Mouse (Mus musculus) T-cell, adult 2 months (primary cell): ENCODE measurements around the gene Hmgn3.
"Not testable (repeated sequence)": the region's sequence is repeated elsewhere in the genome, so short reads cannot be mapped to it uniquely, and the experiment has no call there.

Experiments used
- DNase-seq: peaks from one replicate; pipeline ENCODE4 v3.0.0; 2022; ENCODE audit warnings: low spot score

The Hmgn3 gene

DNA sequence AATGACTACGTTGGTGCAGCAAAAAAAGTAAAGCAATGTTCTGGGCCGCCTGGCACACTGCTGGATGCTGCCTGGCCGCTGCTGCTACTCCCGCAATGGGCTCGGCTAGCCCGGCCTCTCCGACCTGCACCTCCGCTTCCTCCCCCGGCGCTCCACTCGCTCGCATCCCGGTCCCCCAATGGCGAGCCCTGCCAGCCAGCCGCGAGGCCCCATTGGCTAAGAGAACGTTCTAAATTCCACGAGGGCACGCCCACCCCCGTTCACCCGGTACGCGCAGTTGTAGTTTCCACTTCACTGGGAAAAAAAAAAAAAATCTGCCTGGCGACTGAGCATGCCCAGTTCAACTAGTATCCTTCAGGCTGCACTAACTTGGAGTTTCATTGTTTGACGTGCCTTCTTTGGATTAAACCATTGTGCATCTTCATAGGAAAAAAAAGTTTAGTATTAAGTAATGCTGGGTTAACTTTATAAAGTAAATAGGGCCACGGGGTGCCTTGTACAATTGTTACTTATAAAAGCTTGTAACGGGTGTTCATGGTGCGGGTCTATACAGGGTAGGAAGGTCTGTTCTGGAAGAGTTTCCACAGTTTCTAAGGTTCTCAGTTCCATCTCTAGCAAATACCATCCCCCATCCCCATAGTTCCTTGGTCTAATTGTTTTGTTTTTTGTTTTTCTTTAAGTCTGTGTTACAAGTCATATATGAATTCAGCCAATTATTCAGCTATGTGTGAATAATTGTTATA is at the start of gene Hmgn3:
Hmgn3 (minus strand) TSS at position 240 of the 743 bp plus-strand sequence.
- no peak for DNase-seq

DNA sequence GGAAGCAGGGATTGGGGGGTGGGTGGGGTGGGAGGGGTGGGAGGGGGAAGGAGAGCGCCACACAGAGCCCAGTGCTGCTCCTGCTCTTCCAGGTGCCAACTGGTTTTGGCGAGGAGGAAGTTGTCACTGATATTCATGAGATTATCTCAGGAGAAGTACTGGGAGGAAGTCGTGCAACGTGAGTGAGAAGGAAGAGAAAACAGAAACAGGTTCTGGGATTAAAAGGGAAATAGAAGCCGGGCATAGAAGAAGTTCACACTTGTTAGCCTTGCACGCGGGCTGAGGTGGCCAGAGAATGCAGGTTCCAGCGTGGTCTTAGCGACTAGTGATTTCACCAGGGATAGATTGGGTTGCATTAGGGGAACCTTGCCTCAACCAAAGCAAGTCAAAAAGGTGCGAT is 49.3 kb upstream of the Hmgn3 start:
- DNase-seq: no peak

DNA sequence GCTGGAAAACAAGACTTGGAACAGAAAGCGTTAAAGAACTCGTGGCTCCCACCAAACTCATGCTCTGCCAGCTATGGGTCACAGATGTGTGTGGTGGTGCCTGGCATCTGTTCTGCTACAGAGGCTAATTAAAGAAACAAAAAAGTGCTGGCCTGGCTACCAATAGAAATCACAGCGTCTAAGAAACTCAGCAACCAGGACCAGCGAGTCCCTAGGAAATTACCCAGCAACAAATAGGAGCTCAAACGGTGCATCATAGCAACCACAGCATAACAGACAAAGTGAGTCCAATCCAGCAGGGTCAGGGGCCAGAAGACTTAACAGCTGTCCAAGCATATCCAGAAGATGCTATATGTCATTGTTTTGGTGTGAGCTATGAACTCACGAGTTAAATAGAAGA is 48.5 kb upstream of the Hmgn3 start:
- DNase-seq: no peak

DNA sequence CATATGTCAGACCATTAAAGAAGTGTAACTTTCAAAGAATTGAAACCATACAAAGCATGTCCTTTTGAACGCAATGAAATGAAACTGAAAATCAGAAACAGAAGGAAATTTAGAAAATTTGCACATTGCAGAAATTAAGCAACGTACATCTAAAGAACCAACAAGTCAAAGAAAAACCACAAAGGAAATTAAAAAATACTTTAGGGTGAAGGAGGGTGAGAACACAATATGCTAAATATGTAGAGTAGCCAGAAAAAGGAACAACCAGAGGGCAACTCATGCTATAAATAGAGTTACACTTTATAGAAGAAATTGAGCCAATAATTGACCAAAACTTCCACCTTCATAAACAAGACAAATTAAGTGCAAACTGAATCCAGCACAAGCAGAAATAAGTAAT is 41.3 kb upstream of the Hmgn3 start:
- DNase-seq: no peak

DNA sequence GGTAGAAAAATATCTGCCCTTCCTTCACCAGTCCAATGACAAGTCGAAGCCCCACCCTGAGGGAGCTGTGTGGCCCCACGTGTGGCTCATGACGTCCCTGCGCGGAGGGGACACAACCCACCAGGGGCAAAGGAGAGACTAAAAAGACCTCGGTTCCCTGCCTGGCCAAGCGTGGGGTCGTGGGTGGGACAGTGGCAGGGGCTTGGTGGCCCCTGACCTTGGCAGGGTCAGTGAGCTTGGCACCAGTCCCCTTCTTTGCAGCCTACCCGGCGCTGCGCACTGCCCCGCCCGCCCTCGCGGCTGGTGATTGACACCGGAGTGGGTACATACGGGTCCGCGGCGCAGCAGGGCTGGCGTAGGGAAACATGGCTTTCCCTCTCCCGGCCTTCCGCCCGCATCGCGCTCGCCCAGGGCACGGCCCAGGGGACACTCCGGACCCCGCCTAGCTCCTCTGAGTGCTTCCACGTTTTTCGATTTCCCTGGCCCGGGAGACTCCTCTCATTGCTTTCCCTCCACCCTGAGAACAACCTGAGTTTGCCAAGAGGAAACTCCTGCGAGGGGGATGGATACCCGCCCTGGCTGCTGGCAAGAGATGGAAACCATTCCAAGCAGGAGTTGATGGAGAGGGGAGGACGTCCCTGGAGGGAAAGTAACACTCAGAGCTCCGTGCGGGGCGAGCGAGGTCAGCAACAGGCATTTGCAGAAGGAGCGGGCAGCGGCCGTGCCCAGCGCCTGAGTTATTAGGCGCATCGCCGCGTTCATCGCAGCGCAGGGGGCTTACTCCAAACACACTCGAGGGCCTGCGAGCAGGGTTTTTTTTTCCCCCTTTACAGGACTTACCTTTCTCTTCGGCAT is 667 bp downstream of the Hmgn3 start:
- DNase-seq: no peak

DNA sequence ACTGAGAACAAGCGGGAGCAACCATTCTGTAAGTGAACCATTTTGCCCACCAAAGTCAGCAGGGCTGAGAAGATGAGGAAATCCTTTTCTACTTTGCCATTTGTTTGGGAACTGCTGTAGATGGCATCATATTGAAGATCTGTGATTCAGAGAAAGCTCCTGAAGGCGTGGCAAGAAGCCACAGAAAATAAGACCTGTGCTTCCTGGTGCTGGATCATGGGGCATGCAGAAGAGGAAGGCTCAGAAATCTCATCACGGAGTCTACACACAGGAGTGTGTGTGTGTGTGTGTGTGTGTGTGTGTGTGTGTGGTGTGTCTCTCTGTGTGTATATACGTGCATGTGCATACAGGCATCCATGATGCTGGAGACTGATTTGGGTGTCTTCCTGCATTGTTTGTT is 16.7 kb downstream of the Hmgn3 start:
- no peak for DNase-seq

DNA sequence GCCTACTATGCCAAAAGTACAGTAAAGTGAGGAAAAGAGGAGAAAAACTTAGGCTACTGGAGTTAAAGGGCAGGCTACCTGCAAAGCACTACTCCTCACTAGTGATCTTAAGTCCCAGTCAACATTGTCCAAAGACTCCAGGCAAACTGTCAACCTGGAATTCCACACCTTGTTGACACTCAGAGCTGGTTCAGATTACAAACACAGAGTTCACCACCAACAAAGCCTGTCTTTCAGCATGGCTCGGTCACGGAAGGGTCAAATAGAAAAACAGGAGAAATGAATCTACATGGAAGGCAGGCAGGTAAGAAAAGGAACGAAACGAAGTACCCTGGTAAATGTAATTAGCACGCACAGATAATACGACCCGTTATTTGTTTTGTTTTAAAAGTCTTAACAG is 18.6 kb downstream of the Hmgn3 start:
- no peak for DNase-seq

DNA sequence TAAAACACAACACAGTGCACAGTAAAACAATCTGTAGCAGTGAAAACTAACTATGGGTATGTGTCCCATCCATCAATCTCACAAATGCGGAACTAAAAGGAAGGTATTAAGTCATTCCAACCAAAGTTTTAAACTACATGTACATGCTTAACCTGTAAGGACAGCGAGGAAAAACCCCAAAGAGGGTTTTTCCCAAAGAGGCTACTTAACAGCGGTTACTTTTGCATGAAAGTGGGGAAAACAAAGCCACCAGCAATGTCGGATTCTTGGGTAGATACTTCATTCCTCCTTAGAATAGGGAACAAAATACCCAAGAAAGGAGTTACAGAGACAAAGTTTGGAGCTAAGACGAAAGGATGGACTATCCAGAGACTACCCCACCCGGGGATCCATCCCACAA is 20.0 kb downstream of the Hmgn3 start:
- DNase-seq: not testable (repeated sequence)

DNA sequence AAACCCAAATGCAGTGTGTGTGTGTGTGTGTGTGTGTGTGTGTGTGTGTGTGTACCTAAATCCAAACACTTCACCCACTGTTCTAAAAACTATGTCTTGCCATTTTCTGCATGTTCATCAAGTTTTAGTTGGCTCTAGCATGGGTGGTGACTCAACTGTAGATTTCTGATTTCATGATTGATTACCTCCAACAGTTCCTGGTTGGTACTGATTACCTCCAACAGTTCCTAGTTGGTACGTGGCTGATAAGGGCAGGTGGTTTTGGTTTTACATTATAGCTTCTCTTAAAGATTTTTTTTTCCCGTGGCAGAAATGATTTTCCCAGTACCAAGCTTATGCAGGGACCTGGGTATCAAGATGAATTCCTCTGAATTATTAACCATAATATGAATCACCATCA is 27.3 kb downstream of the Hmgn3 start:
- DNase-seq: no peak

DNA sequence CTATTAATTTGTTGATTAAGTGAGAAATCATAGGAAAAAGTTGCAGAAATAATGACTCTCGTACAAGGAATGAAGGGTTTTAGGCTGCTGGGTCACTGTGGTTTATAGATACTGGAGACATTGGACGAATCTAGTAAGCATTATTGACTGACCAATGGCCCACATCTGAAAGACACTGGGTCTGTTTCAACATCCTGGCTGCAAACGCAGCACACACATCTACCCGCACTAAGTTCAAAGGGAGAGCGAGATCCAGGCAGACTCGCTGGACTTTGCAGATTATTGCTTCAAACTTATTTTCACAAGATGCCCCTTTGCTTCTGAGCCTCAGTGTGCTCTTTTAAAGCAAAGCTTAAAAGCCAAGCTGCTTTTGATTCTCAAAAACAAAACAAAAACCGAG is 29.0 kb downstream of the Hmgn3 start:
- DNase-seq: no peak

DNA sequence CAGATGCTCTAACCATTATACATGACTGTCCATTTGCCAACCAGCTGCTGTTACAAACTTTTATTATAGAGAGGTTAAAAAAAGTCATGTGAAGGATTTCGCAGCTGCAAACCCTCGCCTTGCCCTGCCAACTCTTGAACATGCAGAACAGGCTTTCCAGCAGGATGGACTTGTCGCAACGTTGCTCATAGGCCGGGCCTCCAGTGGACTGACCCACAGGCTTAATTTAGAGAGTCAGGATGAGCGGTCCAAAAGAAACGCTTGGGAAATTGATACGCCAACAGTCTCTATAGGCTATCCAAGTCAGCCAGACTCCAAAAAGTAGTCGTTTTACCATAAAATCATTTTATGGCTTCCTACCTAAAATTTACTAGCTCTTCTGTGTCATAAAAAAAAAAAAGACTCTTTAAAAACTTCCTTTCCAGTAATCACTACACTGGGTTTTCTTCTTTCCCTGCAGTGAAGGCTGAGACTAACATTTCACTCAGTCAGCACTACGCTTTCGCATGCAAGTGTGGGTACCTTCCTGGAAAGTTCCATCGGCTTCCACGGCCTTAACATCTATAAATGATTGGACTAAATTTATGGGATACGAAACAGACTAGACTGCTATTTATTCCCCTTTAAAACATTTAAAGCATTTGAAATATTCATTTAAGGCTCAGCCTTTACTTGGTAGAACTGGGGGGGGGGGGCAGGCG is 29.6 kb downstream of the Hmgn3 start:
- no peak for DNase-seq

DNA sequence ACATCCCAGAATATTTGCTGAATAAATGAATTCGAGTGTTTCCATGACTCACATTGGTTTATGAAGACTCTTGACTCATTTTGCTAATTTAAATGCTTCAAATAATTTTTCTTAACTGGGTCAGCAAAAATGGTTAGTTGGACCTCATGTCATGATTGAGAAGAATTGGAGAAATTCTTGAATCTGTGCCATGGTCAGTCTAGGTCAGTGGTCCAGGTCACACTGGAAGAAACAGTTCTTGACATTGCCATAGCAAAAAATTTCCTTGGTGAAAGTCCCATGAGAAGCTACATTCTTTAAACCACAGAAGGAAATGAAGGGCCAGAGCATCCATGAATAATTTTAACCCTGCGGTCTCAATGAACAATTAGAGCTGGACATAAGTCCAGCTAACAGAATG is 30.8 kb downstream of the Hmgn3 start:
- DNase-seq: no peak

DNA sequence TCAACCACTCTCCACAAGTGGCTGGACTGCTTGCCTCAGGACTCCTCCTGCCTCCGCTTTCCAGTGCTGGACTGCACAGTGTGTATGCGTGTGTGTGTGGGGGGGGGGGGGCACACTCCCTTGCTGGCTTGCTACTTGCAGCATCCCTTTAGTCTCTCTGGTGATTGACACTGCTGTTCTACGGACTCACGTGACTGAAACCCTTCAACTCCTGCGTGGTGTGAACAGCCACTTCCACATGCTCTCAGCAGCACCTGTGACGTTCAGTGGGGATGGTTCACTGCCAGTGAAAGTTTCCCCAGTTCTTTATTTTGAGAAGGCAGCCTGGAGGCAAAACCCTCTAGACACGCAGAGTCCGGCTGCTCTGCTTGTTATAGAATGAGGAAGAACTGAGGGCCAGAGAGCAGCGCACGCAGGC is 32.7 kb downstream of the Hmgn3 start:
- no peak for DNase-seq

DNA sequence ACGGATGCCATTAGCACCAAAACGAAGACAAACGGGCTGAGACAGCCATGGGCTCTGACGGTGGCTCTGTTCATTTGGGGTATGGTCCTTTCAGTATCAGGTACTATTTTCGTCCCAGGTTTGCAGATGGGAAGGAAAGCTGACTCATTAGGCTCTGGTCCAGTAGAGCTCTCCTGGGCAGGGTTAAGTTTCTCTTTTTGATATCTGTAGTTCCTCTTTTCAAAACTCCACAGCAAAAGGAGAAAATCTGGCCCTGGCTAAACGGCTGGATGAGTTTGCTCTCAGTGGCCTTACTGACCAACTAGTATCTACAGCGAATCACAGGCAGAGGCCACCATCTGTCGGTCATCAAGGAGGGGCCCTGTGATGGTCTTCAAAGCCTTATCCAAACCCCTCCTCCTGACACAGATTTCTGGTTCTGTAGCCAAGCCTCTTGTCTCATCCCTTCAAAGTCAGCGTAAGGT is 34.1 kb downstream of the Hmgn3 start:
- DNase-seq: no peak

DNA sequence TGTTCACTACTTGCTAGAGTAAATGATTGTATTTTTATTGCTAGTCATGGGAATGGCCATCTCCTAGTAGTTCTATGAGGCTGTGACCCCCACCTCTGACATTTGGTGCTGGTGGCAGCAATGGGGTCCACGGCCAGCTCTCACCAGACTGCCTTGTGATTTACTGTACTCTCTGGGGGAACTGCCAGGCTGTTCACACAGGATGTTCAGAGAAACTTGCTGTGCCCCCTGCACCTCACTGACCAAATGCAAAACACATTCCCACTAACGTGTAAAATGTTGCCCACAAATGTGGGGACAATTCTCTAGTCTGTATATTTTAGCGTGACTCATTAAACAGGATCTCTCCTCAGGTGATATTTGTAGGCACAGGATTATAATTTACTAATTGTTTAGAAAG is 34.7 kb downstream of the Hmgn3 start:
- no peak for DNase-seq

DNA sequence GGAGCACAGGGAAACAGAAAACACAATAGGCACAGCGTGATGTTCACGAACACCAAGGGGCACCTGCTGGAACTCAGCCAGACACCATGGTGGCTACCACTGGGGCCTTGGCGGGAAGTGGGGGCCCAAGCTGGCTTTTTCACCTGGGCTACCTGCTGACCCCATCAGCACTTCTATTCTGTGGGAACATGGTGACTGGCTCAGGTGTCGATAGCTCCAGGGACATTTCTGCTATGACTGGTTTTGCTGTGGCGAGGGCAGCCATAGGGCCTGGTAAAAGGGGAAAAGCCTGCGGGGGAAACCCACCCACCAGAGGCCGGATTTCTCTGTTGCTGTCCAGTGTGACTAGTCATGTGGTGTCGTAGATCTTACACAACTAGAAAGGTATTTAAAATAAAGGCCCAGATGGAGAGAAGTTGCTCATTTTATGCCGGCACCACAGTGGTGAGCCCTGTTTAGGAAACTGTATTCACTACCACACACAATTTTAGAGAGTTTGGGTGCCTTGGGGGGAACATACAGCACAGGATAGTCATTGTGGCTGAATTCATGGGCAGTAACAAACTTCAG is 35.3 kb downstream of the Hmgn3 start:
- DNase-seq: no peak

DNA sequence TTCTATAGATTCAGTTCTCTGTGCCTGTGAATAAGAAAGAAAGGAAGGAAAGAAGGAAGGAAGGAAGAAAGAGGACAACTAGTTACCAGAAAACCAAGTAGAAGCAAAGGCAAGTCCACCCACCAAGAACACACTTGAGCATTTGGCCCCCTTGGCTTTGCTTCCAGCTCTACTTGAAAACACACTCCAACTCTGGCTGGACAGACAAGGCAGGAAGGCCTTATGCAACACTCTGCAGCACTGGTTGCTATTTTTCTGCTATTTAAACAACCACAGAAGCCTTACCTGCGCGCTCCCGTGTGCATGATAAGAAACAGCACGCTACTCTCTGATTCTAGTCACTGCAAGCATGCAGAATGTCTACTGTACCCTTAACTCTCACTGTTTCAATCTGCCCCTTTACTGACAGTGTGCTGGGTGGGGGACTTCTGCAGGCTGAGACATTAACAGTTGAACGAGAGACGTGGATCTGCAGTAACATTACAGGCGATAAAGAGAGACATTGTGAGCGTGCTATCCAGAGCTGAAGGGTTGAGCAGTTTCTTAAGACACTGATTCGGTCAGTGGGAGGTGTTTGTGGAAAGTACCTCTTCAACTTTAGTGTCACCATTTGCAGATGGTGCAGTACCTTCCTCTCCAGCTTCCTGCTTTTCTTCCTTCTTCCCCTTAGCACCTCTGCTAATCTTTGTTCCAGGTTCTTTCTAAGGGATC is 35.9 kb downstream of the Hmgn3 start:
- DNase-seq: no peak

DNA sequence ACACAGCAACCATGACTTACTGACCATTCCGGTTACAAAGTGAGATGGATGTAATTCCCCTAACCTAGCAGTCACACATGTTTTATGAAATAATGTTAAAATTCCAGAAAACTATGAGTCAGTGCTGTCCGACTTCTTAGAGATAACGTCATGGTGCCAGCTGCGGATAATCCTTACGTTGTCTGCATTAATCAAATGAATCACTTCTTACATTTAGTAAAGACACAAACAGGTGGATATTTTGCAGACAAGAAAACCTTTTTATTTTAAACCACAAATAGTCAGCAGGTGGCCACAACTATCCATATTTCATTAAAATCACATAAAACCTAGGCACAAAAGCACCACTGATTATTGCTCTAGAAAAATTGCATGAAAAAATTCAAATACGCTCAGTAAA is 36.8 kb downstream of the Hmgn3 start:
- no peak for DNase-seq

DNA sequence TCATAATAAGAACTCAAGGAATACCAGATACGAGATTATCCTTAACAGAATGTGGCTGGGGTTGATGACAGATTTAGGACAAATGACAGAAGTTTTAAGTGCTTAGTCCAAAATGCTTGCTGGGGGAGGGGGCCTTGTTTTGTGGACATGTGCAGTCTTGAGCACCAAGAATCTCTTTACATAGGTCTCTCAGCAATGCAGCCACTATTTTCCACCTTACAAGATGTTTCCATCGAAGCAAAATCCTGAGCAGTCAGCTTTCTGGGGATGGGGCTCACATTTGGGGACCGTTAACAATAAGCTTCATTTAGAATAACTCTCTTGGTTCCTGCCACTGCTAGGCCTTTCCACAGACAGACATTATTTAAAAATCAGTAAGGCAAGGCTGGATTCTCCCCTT is 37.7 kb downstream of the Hmgn3 start:
- DNase-seq: no peak

DNA sequence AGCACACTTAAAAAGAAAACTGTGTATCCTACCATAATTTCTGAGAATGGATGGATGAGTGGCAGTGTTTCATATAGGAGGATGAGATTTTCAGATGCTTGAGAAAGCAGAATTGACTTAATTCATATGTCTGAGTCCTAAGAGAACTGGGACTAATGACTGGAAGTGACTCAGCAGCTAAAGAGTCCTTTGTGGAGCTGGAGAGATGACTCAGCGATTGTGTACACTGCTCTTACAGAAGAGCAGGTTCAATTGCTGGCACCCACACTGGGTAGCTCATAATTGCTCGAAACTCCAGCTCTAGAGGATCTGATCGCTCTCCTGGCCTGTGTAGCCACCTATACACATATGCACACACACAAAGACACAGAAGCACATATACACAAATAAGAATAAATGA is 42.7 kb downstream of the Hmgn3 start:
- DNase-seq: no peak

DNA sequence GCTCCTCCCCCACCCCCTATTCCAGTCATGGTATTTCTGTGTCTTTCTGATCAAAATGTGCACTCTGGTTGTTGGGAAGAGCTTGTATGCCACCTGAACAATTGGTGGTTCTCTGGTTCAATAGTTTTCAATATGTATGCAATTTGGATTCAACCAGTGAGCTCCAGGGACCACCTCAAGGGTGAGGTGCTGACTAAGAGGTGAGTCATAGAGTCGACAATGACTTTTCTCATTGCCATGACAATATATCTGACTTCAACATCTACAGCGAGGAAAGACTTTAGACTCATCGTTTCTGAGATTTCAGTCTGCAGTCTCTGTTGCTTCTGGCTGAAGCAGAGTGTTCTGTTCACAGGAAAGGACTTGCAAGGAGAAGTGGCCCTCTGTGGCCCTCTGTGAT is 44.8 kb downstream of the Hmgn3 start:
- no peak for DNase-seq

DNA sequence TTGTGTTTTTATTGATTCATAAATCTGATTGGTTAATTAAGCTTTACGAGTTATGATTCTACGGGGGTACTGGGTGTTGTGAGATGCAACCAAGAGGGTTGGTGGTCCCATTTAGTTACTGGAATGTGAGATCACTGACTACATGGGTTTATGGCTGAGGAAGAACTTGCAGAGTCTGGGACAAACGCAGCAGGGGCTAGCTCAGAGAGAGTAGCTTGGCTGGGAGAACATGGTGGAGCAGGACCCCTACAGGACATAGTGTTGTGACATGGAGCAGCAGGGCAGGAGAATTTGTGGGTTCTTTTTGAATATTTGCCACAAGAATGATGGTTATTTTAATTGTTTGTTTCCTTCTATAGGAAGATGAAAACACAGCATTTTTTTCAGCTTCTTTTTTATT is 45.7 kb downstream of the Hmgn3 start:
- no peak for DNase-seq
